Mouse (Mus musculus): ENCODE data around the gene Fry. TPM values are rescaled to one million over a fixed set of nuclear protein-coding genes. Genes with fewer than 3 reads are reported as not detected.

Gene Fry
- polyA plus RNA-seq, 1 experiment from 2014 or later: 22.4 TPM

- Histone ChIP-seq H3K9ac (ENCODE audit: low read depth, low read length) (no peak overlapping the region), H3K4me2 (replicated peaks; ENCODE audit: low read depth, low read length) (no peak overlapping the region), H3K4me1 (replicated peaks; ENCODE audit: control insufficient read depth, insufficient read depth, low read length) (no peaks in the 10 kb centered on the region), H3K36me3 (ENCODE audit: control insufficient read depth, insufficient read depth, low read length) (no peaks in the 10 kb centered on the region), H3K27me3 (ENCODE audit: control insufficient read depth, insufficient read depth, low read length) (no peaks in the 10 kb centered on the region), H3K9me3 (ENCODE audit: control insufficient read depth, low read length) (no peaks in the 10 kb centered on the region), H3K4me3 (ENCODE audit: low read depth, low read length) (no peak overlapping the region), H3K27ac (ENCODE audit: low read depth, low read length) (no peak overlapping the region)
- ATAC-seq (ENCODE audit: low FRiP score) (no peak), DNase-seq (ENCODE audit: low spot score) (no peak)
- WGBS: 89% methylated on average over 8 of the region's 8 CpGs
Observed at GRCm38 (mm10) chr5:150120676-150121075, 2.2 kb downstream of the Fry start.

- Histone ChIP-seq H3K9ac (ENCODE audit: low read depth, low read length) (no peak overlapping the region), H3K27me3 (ENCODE audit: control insufficient read depth, insufficient read depth, low read length) (no peaks in the 10 kb centered on the region), H3K4me3 (ENCODE audit: low read depth, low read length) (no peak overlapping the region), H3K27ac (ENCODE audit: low read depth, low read length) (no peak overlapping the region), H3K9me3 (ENCODE audit: control insufficient read depth, low read length) (no peaks in the 10 kb centered on the region), H3K4me1 (replicated peaks; ENCODE audit: control insufficient read depth, insufficient read depth, low read length) (no peaks in the 10 kb centered on the region), H3K36me3 (ENCODE audit: control insufficient read depth, insufficient read depth, low read length) (no peaks in the 10 kb centered on the region), H3K4me2 (replicated peaks; ENCODE audit: low read depth, low read length) (no peak overlapping the region)
- ATAC-seq (ENCODE audit: low FRiP score) (no peak), DNase-seq (ENCODE audit: low spot score) (no peak)
- WGBS: 76% methylated on average over 4 of the region's 4 CpGs
Observed at GRCm38 (mm10) chr5:150122095-150122494, 3.6 kb downstream of the Fry start.

- ATAC-seq (ENCODE audit: low FRiP score): no peak
- WGBS: 83% methylated on average over 2 of the region's 2 CpGs
- H3K4me1 ChIP-seq (replicated peaks; ENCODE audit: control insufficient read depth, insufficient read depth, low read length): no peaks in the 10 kb centered on the region
Observed at GRCm38 (mm10) chr5:150122571-150122970, 4.1 kb downstream of the Fry start.

GRCm38 (mm10) chr5:150125920-150126319, 7.5 kb downstream of the Fry start:
- no peak overlapping the region for H3K9ac ChIP-seq (ENCODE audit: low read depth, low read length)
- DNase-seq (ENCODE audit: low spot score): no peak
- H3K4me3 ChIP-seq (ENCODE audit: low read depth, low read length): no peak overlapping the region
- no peak for ATAC-seq (ENCODE audit: low FRiP score)
- H3K9me3 ChIP-seq (ENCODE audit: control insufficient read depth, low read length): no peaks in the 10 kb centered on the region
- H3K27ac ChIP-seq (ENCODE audit: low read depth, low read length): no peak overlapping the region
- no peaks in the 10 kb centered on the region for H3K4me1 ChIP-seq (replicated peaks; ENCODE audit: control insufficient read depth, insufficient read depth, low read length)
- H3K36me3 ChIP-seq (ENCODE audit: control insufficient read depth, insufficient read depth, low read length): no peaks in the 10 kb centered on the region
- H3K4me2 ChIP-seq (replicated peaks; ENCODE audit: low read depth, low read length): no peak overlapping the region
- H3K27me3 ChIP-seq (ENCODE audit: control insufficient read depth, insufficient read depth, low read length): no peaks in the 10 kb centered on the region
- 88% methylated on average over 9 of the region's 9 CpGs for WGBS

More at GRCm38 (mm10) chr5:150122571-150122970, 4.1 kb downstream of the Fry start:
- Histone ChIP-seq H3K9ac (ENCODE audit: low read depth, low read length) (no peak overlapping the region), H3K4me2 (replicated peaks; ENCODE audit: low read depth, low read length) (no peak overlapping the region), H3K4me3 (ENCODE audit: low read depth, low read length) (no peak overlapping the region), H3K36me3 (ENCODE audit: control insufficient read depth, insufficient read depth, low read length) (no peaks in the 10 kb centered on the region), H3K27me3 (ENCODE audit: control insufficient read depth, insufficient read depth, low read length) (no peaks in the 10 kb centered on the region), H3K27ac (ENCODE audit: low read depth, low read length) (no peak overlapping the region), H3K9me3 (ENCODE audit: control insufficient read depth, low read length) (no peaks in the 10 kb centered on the region)
- no peak for DNase-seq (ENCODE audit: low spot score)

GRCm38 (mm10) chr5:150128432-150128831, 10.0 kb downstream of the Fry start:
- H3K4me2 ChIP-seq (replicated peaks; ENCODE audit: low read depth, low read length): no peak overlapping the region
- no peaks in the 10 kb centered on the region for H3K4me1 ChIP-seq (replicated peaks; ENCODE audit: control insufficient read depth, insufficient read depth, low read length)
- ATAC-seq (ENCODE audit: low FRiP score) (no peak), DNase-seq (ENCODE audit: low spot score) (no peak)
- H3K27ac ChIP-seq (ENCODE audit: low read depth, low read length): no peak overlapping the region
- WGBS: 88% methylated on average over 8 of the region's 8 CpGs
- H3K4me3 ChIP-seq (ENCODE audit: low read depth, low read length): no peak overlapping the region
- H3K9me3 ChIP-seq (ENCODE audit: control insufficient read depth, low read length): no peaks in the 10 kb centered on the region
- H3K36me3 ChIP-seq (ENCODE audit: control insufficient read depth, insufficient read depth, low read length): no peaks in the 10 kb centered on the region
- H3K9ac ChIP-seq (ENCODE audit: low read depth, low read length): no peak overlapping the region
- H3K27me3 ChIP-seq (ENCODE audit: control insufficient read depth, insufficient read depth, low read length): no peaks in the 10 kb centered on the region

- H3K4me1 ChIP-seq (replicated peaks; ENCODE audit: control insufficient read depth, insufficient read depth, low read length): no peaks in the 10 kb centered on the region
- no peaks in the 10 kb centered on the region for H3K36me3 ChIP-seq (ENCODE audit: control insufficient read depth, insufficient read depth, low read length)
- H3K9me3 ChIP-seq (ENCODE audit: control insufficient read depth, low read length): no peaks in the 10 kb centered on the region
- H3K9ac ChIP-seq (ENCODE audit: low read depth, low read length): no peak overlapping the region
- H3K4me3 ChIP-seq (ENCODE audit: low read depth, low read length): no peak overlapping the region
- H3K27ac ChIP-seq (ENCODE audit: low read depth, low read length): no peak overlapping the region
- no peak for DNase-seq (ENCODE audit: low spot score)
- no peaks in the 10 kb centered on the region for H3K27me3 ChIP-seq (ENCODE audit: control insufficient read depth, insufficient read depth, low read length)
- WGBS: 86% methylated on average over 7 of the region's 7 CpGs
- no peak; the same call in 1 of the 2 replicates for ATAC-seq (ENCODE audit: low FRiP score)
- no peak overlapping the region for H3K4me2 ChIP-seq (replicated peaks; ENCODE audit: low read depth, low read length)
Observed at GRCm38 (mm10) chr5:150130144-150130543, 11.7 kb downstream of the Fry start.

GRCm38 (mm10) chr5:150131166-150131565, 12.7 kb downstream of the Fry start:
- WGBS: 87% methylated on average over 7 of the region's 7 CpGs
- no peak for ATAC-seq (ENCODE audit: low FRiP score)

GRCm38 (mm10) chr5:150134651-150135050, 16.2 kb downstream of the Fry start:
- WGBS: 87% methylated on average over 3 of the region's 3 CpGs
- no peak overlapping the region for H3K9ac ChIP-seq (ENCODE audit: low read depth, low read length)

More at GRCm38 (mm10) chr5:150131166-150131565, 12.7 kb downstream of the Fry start:
- H3K27me3 ChIP-seq (ENCODE audit: control insufficient read depth, insufficient read depth, low read length): no peaks in the 10 kb centered on the region
- no peaks in the 10 kb centered on the region for H3K9me3 ChIP-seq (ENCODE audit: control insufficient read depth, low read length)
- H3K4me2 ChIP-seq (replicated peaks; ENCODE audit: low read depth, low read length): no peak overlapping the region
- H3K4me1 ChIP-seq (replicated peaks; ENCODE audit: control insufficient read depth, insufficient read depth, low read length): no peaks in the 10 kb centered on the region
- no peak for DNase-seq (ENCODE audit: low spot score)
- H3K36me3 ChIP-seq (ENCODE audit: control insufficient read depth, insufficient read depth, low read length): no peaks in the 10 kb centered on the region
- no peak overlapping the region for H3K4me3 ChIP-seq (ENCODE audit: low read depth, low read length)
- H3K9ac ChIP-seq (ENCODE audit: low read depth, low read length): no peak overlapping the region
- no peak overlapping the region for H3K27ac ChIP-seq (ENCODE audit: low read depth, low read length)

GRCm38 (mm10) chr5:150135529-150135928, 17.1 kb downstream of the Fry start:
- Histone ChIP-seq H3K27ac (ENCODE audit: low read depth, low read length) (no peak overlapping the region), H3K4me1 (replicated peaks; ENCODE audit: control insufficient read depth, insufficient read depth, low read length) (no peaks in the 10 kb centered on the region), H3K4me3 (ENCODE audit: low read depth, low read length) (no peak overlapping the region), H3K36me3 (ENCODE audit: control insufficient read depth, insufficient read depth, low read length) (no peaks in the 10 kb centered on the region), H3K27me3 (ENCODE audit: control insufficient read depth, insufficient read depth, low read length) (no peaks in the 10 kb centered on the region), H3K9ac (ENCODE audit: low read depth, low read length) (no peak overlapping the region), H3K9me3 (ENCODE audit: control insufficient read depth, low read length) (no peaks in the 10 kb centered on the region), H3K4me2 (replicated peaks; ENCODE audit: low read depth, low read length) (no peak overlapping the region)
- DNase-seq (ENCODE audit: low spot score) (no peak), ATAC-seq (ENCODE audit: low FRiP score) (no peak)
- 91% methylated on average over 13 of the region's 13 CpGs for WGBS

More at GRCm38 (mm10) chr5:150134651-150135050, 16.2 kb downstream of the Fry start:
- Histone ChIP-seq H3K9me3 (ENCODE audit: control insufficient read depth, low read length) (no peaks in the 10 kb centered on the region), H3K4me2 (replicated peaks; ENCODE audit: low read depth, low read length) (no peak overlapping the region), H3K4me3 (ENCODE audit: low read depth, low read length) (no peak overlapping the region), H3K27me3 (ENCODE audit: control insufficient read depth, insufficient read depth, low read length) (no peaks in the 10 kb centered on the region), H3K27ac (ENCODE audit: low read depth, low read length) (no peak overlapping the region), H3K36me3 (ENCODE audit: control insufficient read depth, insufficient read depth, low read length) (no peaks in the 10 kb centered on the region), H3K4me1 (replicated peaks; ENCODE audit: control insufficient read depth, insufficient read depth, low read length) (no peaks in the 10 kb centered on the region)
- DNase-seq (ENCODE audit: low spot score) (no peak), ATAC-seq (ENCODE audit: low FRiP score) (no peak)
